Mouse (Mus musculus) stomach, embryonic 16.5 days (tissue): Measurements from ENCODE around the gene Gba. TPM values are rescaled to one million over a fixed set of nuclear protein-coding genes. Genes with fewer than 3 reads are reported as not detected.

Experiments used
- ATAC-seq: fragments of 200-750 bp; cut with Nextera tagmentation; 2 replicates; pipeline ENCODE4 v1.8.0; 2017; ENCODE audit warnings: moderate number of reproducible peaks, moderate TSS enrichment; ENCODE audit not compliant: insufficient read depth, low FRiP score
- H3K27ac ChIP-seq: fragments of 300-500 bp; sonication (generic); 2 replicates; pipeline ENCODE4 v1.5.1; 2014; ENCODE audit warnings: low read length
- H3K27me3 ChIP-seq: fragments of 300-500 bp; sonication (generic); 2 replicates; pipeline ENCODE4 v1.6.1; 2014; ENCODE audit warnings: low read length, control low read depth, mixed read lengths; ENCODE audit not compliant: control insufficient read depth, insufficient read depth
- H3K36me3 ChIP-seq: fragments of 300-500 bp; sonication (generic); 2 replicates; pipeline ENCODE4 v1.6.1; 2014; ENCODE audit warnings: low read length; ENCODE audit not compliant: control insufficient read depth, insufficient read depth
- H3K4me1 ChIP-seq: fragments of 300-500 bp; sonication (generic); 2 replicates; pipeline ENCODE4 v1.6.1; 2014; ENCODE audit warnings: low read length, control low read depth, mixed read lengths; ENCODE audit not compliant: control insufficient read depth, insufficient read depth
- H3K4me2 ChIP-seq: fragments of 300-500 bp; sonication (generic); 2 replicates; pipeline ENCODE4 v1.6.1; 2014; ENCODE audit warnings: low read depth, low read length, mixed read lengths
- H3K4me3 ChIP-seq: fragments of 300-500 bp; sonication (generic); replicated peaks from 2 replicates; pipeline ENCODE4 v1.5.1; 2014; ENCODE audit warnings: mild to moderate bottlenecking, low read length
- H3K9ac ChIP-seq: fragments of 300-500 bp; sonication (generic); 2 replicates; pipeline ENCODE4 v1.6.1; 2014; ENCODE audit warnings: low read length
- H3K9me3 ChIP-seq: fragments of 300-500 bp; sonication (generic); replicated peaks from 2 replicates; pipeline ENCODE4 v1.6.1; 2016; ENCODE audit warnings: low read length, control low read depth; ENCODE audit not compliant: control insufficient read depth
- WGBS: fragments of 180-500 bp; shearing (Covaris S2); extraction: QIAGEN DNeasy Blood & Tissue Kit; methylation state at CpG from one replicate; pipeline ENCODE4 v1.1.7; 2014; 5-methylcytosine and 5-hydroxymethylcytosine counted together
- polyA plus RNA-seq: library from polyadenylated mRNA; unstranded; fragments of >200 nt; fragmentation: Nextera tagmentation; extraction: Ambion mirVana; gene quantifications from 2 replicates; pipeline ENCODE4 v1.2.1, GENCODE M21; 2015

Gene Gba
- polyA plus RNA-seq, 1 experiment from 2014 or later = 55.4 TPM

DNA sequence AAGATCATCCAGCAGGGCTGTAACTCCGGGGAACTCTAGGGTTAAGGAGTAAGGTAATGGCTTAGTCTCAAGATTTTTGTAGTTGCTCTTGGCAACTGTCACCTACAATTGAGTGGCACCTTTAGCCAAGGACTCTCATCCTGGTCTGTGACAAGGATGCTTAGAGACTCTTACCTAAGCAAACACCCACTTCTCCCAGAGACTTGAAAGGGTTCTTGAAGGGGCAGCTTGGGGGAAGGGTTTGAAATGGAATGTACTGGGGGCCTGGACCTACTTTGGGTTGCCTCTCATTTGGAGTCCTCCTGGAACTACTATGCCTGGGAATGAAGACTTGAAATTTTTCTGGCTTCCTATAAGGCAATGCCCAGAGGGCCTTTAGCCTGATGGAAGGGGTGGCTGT is 15.5 kb downstream of the Gba start:
- Histone ChIP-seq H3K27me3 (no peaks in the 10 kb centered on the region), H3K27ac (no peak overlapping the region), H3K9me3 (no peaks in the 10 kb centered on the region), H3K4me3 (no peak overlapping the region), H3K36me3 (no peaks in the 10 kb centered on the region), H3K4me1 (peaks cover 12% of the 10 kb centered on the region), H3K9ac (no peak overlapping the region), H3K4me2 (no peak overlapping the region)
- 89% methylated on average over 1 of the region's 1 CpGs for WGBS
- ATAC-seq = no peak

DNA sequence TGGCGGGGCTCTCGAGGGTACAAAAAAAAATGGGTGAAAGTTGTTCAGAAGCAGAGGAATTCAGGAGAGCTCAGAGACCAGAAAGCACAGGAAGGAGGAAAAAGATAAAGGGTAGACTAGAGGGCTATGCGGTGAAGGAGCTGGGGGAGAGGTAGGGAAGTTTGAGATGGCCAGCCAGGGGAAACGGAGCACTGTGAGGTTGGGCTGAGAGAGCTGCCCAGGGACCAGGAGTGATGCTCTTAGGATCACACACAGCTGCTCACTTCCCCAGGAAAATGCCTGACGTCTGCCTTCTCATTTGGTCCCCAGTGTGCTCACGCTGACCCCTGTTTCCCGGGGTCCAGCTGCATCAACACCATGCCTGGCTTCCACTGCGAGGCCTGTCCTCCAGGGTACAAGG is 16.8 kb downstream of the Gba start:
- Histone ChIP-seq H3K27ac (no peak overlapping the region), H3K27me3 (no peaks in the 10 kb centered on the region), H3K4me2 (no peak overlapping the region), H3K36me3 (no peaks in the 10 kb centered on the region), H3K9me3 (no peaks in the 10 kb centered on the region), H3K9ac (peak overlapping the region; percentile 27; the same call in 1 of the 2 replicates), H3K4me3 (no peak overlapping the region), H3K4me1 (peaks cover 12% of the 10 kb centered on the region)
- WGBS = 37% methylated on average over 8 of the region's 8 CpGs
- no peak for ATAC-seq

DNA sequence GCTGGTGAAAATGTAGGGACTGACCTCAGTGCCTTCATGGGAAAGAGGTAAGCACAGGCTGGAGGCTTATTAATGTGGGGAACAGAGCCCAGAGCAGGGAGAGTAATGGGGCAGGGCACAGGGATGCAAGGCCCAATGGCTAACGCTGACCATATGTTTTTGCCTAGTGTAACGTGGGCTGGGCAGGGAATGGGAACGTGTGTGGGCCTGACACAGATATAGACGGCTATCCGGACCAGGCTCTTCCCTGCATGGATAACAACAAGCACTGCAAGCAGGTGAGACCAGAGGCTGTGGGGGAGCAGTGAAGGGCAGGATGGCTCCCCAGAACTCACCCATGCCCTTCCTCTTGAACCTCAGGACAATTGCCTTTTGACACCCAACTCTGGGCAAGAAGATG is 18.4 kb downstream of the Gba start:
- Histone ChIP-seq H3K4me1 (peaks cover 5% of the 10 kb centered on the region), H3K4me2 (no peak overlapping the region), H3K27ac (no peak overlapping the region), H3K36me3 (no peaks in the 10 kb centered on the region), H3K9me3 (no peaks in the 10 kb centered on the region), H3K27me3 (no peaks in the 10 kb centered on the region; the same call in 1 of the 2 replicates), H3K9ac (no peak overlapping the region), H3K4me3 (no peak overlapping the region)
- no peak for ATAC-seq
- 82% methylated on average over 5 of the region's 5 CpGs for WGBS

DNA sequence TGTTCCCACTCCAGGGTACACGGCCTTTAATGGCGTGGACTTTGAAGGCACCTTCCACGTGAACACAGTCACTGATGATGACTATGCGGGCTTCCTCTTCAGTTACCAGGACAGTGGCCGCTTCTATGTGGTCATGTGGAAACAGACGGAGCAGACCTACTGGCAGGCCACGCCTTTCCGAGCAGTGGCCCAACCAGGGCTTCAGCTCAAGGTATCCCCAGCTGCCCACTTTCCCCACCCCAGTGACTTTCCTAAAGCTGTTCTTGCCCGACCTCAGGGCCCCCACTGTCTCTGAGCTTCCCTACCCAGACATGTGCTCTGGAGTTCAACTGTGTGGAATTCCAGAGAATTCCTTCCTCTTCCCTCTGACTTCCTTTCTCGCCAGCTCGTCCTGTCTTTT is 22.1 kb downstream of the Gba start:
- no peak overlapping the region for H3K4me3 ChIP-seq
- H3K4me1 ChIP-seq = peaks cover 28% of the 10 kb centered on the region
- no peak for ATAC-seq
- 73% methylated on average over 11 of the region's 11 CpGs for WGBS
- no peak overlapping the region for H3K9ac ChIP-seq
- no peaks in the 10 kb centered on the region; the same call in 1 of the 2 replicates for H3K27me3 ChIP-seq
- no peaks in the 10 kb centered on the region for H3K36me3 ChIP-seq
- H3K27ac ChIP-seq = no peak overlapping the region
- no peaks in the 10 kb centered on the region for H3K9me3 ChIP-seq
- H3K4me2 ChIP-seq = no peak overlapping the region

DNA sequence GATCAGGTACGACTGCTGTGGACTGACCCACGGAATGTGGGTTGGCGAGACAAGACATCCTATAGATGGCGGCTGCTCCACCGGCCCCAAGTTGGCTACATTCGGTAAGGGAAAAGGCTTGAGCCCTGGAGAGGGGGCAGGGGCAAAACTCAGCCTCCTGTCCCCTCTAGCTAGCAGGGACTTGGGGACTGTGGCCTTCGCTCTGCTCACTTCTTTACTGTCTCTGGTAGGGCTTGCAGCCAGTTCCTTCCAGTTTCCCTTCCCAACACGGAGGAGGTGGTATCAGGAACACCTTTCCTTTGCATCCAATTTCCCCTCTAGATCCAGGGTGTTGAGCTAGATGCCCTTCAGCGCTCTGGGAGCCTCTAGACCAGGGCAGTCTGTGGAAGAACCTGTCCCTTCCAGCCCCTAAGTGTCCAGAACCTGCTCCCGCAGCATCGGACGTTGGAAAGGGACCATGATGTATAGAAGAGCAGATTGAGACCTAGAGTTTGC is 22.6 kb downstream of the Gba start:
- Histone ChIP-seq H3K4me2 (no peak overlapping the region), H3K4me3 (no peak overlapping the region), H3K4me1 (peaks cover 28% of the 10 kb centered on the region), H3K27me3 (no peaks in the 10 kb centered on the region; the same call in 1 of the 2 replicates), H3K36me3 (no peaks in the 10 kb centered on the region), H3K27ac (no peak overlapping the region), H3K9me3 (no peaks in the 10 kb centered on the region), H3K9ac (no peak overlapping the region; the same call in 1 of the 2 replicates)
- ATAC-seq = no peak
- WGBS = 53% methylated on average over 12 of the region's 12 CpGs

DNA sequence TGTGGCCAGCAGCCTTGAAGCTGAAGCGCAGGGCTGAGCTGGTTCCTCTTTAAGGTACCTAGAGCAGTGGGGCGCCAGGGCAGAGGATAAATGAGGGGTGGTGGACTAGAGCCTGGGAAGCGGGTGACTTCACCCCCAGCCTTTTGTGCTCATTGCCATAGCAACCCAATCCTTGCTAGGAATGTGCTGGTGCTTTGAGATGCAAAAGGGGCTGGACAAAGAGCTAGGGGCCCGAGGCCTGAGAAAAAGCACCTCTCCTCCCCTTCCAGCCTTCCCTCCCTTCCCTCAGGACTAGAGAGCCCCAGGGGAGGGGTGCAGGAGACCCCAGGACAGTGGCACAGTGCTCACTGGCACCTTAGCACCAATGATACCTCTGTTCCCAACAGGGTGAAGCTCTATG is 23.2 kb downstream of the Gba start:
- 46% methylated on average over 4 of the region's 4 CpGs for WGBS
- no peaks in the 10 kb centered on the region; the same call in 1 of the 2 replicates for H3K27me3 ChIP-seq
- no peaks in the 10 kb centered on the region for H3K36me3 ChIP-seq
- no peak for ATAC-seq
- no peak overlapping the region for H3K9ac ChIP-seq
- 0 out of 2 replicates have a peak overlapping the region, but pooled peaks have one; percentile 85 for H3K4me2 ChIP-seq
- H3K4me1 ChIP-seq = peaks cover 28% of the 10 kb centered on the region
- no peaks in the 10 kb centered on the region for H3K9me3 ChIP-seq
- no peak overlapping the region for H3K4me3 ChIP-seq
- no peak overlapping the region for H3K27ac ChIP-seq

DNA sequence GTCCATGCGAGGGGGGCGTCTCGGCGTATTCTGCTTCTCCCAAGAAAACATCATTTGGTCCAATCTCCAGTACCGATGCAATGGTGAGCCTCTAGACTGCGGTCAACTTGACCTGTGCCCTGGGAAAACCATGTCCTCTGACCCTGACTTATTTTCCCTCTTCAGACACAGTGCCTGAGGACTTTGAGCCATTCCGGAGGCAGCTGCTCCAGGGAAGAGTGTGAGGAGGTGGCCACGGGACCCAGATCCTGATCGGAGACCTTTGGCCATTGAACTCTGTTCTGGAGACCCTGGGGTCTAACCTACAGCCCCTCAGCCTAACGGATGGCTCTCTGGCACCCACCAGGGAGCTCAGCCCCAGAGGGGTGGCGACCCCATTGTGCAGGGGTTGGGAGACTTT is 23.6 kb downstream of the Gba start:
- Histone ChIP-seq H3K4me3 (peak overlapping the region; percentile 52), H3K4me2 (peak overlapping the region; percentile 85; the same call in 1 of the 2 replicates), H3K4me1 (peaks cover 28% of the 10 kb centered on the region), H3K27ac (no peak overlapping the region), H3K36me3 (no peaks in the 10 kb centered on the region), H3K9ac (peak overlapping the region; percentile 60), H3K9me3 (no peaks in the 10 kb centered on the region), H3K27me3 (no peaks in the 10 kb centered on the region; the same call in 1 of the 2 replicates)
- no peak for ATAC-seq
- 34% methylated on average over 11 of the region's 11 CpGs for WGBS

DNA sequence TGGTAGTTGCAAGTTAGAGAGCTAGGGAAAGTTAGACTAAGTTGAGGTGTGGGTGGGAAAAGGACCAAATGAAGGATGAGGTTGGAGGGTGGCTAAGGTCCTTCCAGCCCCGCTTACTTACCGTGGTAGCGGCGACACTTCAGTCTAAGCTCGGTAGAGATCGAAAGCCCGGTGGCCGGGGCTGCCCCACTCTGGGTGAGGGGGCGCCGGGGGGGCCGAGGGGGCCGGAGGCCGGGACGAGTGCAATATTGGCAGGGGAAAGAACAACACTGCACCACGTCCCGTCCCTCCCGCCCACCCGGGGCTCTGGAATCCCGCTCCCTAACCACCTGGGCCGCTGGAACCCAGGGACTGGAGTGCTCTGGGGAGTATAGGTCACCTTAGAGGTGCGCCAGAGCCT is 24.2 kb downstream of the Gba start, which contains the start of gene Mtx1:
Gene Mtx1 (minus strand): TSS at position 189 of the 400 bp plus-strand sequence.
- H3K27me3 ChIP-seq = no peaks in the 10 kb centered on the region; the same call in 1 of the 2 replicates
- H3K4me3 ChIP-seq = peak within 1 kb of the TSS; percentile 52
- ATAC-seq = no peak
- peak within 1 kb of the TSS; percentile 60 for H3K9ac ChIP-seq
- peaks cover 28% of the 10 kb centered on the region for H3K4me1 ChIP-seq
- H3K36me3 ChIP-seq = no peaks in the 10 kb centered on the region
- 3% methylated on average over 21 of the region's 21 CpGs for WGBS
- peak within 1 kb of the TSS; percentile 83 for H3K27ac ChIP-seq
- peak within 1 kb of the TSS; percentile 85 for H3K4me2 ChIP-seq
- no peaks in the 10 kb centered on the region for H3K9me3 ChIP-seq

DNA sequence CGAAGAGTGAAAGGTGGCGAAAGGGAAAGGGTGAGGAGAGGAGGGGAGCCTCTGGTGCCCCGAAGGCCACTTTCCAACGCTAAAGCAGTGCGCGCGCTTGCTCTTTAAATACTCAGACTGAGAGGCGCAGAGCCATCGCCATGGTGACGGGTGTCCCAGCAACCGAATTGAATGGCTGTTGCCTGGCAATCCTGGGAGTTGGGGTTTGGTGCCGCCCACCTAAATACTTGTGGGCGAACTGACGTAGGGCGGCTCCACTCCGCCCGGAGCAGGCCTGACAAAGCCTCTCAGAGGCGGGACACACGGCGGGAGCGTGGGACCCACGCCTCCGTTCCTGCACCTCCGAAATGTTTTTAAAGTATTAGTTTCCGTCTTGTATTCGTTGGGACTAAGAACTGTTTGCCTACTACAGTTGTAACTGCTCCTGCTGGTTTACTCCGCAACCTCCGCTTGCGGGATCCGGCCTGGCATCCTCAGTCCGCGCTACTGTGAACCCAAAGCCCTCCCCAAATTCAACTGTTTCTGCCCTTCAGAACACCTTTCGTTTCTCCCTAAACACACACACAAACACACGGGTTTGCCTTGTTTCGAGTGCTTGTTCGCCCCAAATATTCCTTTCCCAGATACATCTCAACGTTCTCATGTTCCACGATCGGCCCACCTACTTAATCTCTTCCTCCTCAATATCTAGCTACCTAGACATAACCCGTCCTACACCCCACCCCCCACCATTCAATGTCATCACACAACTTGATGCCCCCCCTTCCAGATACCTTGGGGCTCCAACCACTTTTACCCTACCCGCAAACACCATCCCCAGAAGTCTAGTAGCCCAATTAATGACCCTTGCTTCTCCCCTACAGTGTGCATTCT is 24.8 kb downstream of the Gba start:
- Histone ChIP-seq H3K27ac (peak overlapping the region; percentile 83), H3K9me3 (no peaks in the 10 kb centered on the region), H3K27me3 (no peaks in the 10 kb centered on the region; the same call in 1 of the 2 replicates), H3K4me3 (peak overlapping the region; percentile 52), H3K9ac (peak overlapping the region; percentile 60), H3K36me3 (no peaks in the 10 kb centered on the region), H3K4me1 (peaks cover 28% of the 10 kb centered on the region), H3K4me2 (peak overlapping the region; percentile 85)
- ATAC-seq = peak; percentile 79
- 4% methylated on average over 41 of the region's 41 CpGs for WGBS
